8 mouse cellular contexts compared by ENCODE assay signal in the genomic region with DNA sequence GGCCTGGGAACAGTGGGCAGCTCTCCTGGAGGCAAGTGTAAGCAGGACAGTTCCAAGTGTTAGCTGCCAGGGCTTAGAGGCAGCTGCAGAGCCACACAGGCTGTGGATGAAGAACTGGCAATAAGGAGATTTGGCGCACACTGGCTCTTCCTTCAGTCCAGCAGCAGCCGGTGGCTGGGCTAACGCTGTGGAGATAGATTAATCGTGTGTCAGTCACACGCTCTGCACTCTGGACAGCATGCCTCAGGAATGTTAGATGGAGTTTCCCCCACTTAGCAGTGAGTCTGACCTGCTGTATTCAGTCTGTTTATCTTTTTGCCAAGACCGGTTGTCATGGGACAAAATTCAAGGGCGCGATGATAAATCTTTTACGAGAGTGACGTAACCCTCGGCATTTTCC. TPM values are rescaled to one million over a fixed set of nuclear protein-coding genes. Genes with fewer than 3 reads are reported as not detected.
DNase-seq lines count a peak whose midpoint lies in the region; ATAC-seq lines count a peak whose summit lies in the region.

No protein-coding gene starts in this region.

- H3K36me3 ChIP-seq in limb, embryonic 13.5 days, result peaks cover 4% of the 10 kb centered on the region; the same call in 1 of the 2 replicates
- no peaks in the 10 kb centered on the region for H3K36me3 ChIP-seq in limb, embryonic 10.5 days
- no peaks in the 10 kb centered on the region for H3K36me3 ChIP-seq in forebrain, embryonic 13.5 days (ENCODE audit: poor library complexity, severe bottlenecking)
- no peaks in the 10 kb centered on the region for H3K36me3 ChIP-seq in hindbrain, embryonic 15.5 days
- H3K36me3 ChIP-seq in liver, embryonic 13.5 days, result no peaks in the 10 kb centered on the region

- no peak overlapping the region for H3K4me3 ChIP-seq in limb, embryonic 13.5 days
- H3K4me3 ChIP-seq in limb, embryonic 10.5 days, result no peak overlapping the region
- no peak overlapping the region for H3K4me3 ChIP-seq in forebrain, embryonic 13.5 days
- no peak overlapping the region for H3K4me3 ChIP-seq in hindbrain, embryonic 15.5 days
- no peak overlapping the region for H3K4me3 ChIP-seq in liver, embryonic 13.5 days (replicated peaks)

- H3K9ac ChIP-seq in limb, embryonic 13.5 days, result no peak overlapping the region
- H3K9ac ChIP-seq in forebrain, embryonic 13.5 days, result no peak overlapping the region
- H3K9ac ChIP-seq in hindbrain, embryonic 15.5 days, result no peak overlapping the region
- no peak overlapping the region for H3K9ac ChIP-seq in liver, embryonic 13.5 days

- peaks cover 98% of the 10 kb centered on the region for H3K4me1 ChIP-seq in limb, embryonic 13.5 days
- H3K4me1 ChIP-seq in limb, embryonic 10.5 days, result peaks cover 73% of the 10 kb centered on the region
- H3K4me1 ChIP-seq in forebrain, embryonic 13.5 days, result peaks cover 54% of the 10 kb centered on the region
- peaks cover 39% of the 10 kb centered on the region for H3K4me1 ChIP-seq in hindbrain, embryonic 15.5 days (replicated peaks)
- peaks cover 62% of the 10 kb centered on the region for H3K4me1 ChIP-seq in liver, embryonic 13.5 days (replicated peaks)

- no peak for DNase-seq in limb, embryonic 10.5 days (ENCODE audit: low spot score)
- DNase-seq in liver, embryonic 13.5 days, result no peak
- DNase-seq in retina, adult 2 months (ENCODE audit: low read depth, low spot score), result peak; percentile 18
- no peak for DNase-seq in frontal cortex, postnatal 10 days (ENCODE audit: low spot score in 2 of 2)

- no peak overlapping the region for H3K27ac ChIP-seq in limb, embryonic 13.5 days
- no peak overlapping the region for H3K27ac ChIP-seq in limb, embryonic 10.5 days
- H3K27ac ChIP-seq in forebrain, embryonic 13.5 days, result no peak overlapping the region
- peak overlapping the region; percentile 25; the same call in 1 of the 2 replicates for H3K27ac ChIP-seq in hindbrain, embryonic 15.5 days (replicated peaks)
- H3K27ac ChIP-seq in liver, embryonic 13.5 days, result no peak overlapping the region; the same call in none of the 2 replicates

- ATAC-seq in limb, embryonic 13.5 days (ENCODE audit: low FRiP score, low read depth), result peak; percentile 51
- peak; percentile 41 for ATAC-seq in forebrain, embryonic 13.5 days
- peak; percentile 66; the same call in 1 of the 2 replicates for ATAC-seq in hindbrain, embryonic 15.5 days (ENCODE audit: low FRiP score, low read depth)
- peak; percentile 67 for ATAC-seq in liver, embryonic 13.5 days (ENCODE audit: low read depth)
- ATAC-seq in monocyte, adult 5-6 weeks (replicated peaks; ENCODE audit: insufficient number of reproducible peaks, low FRiP score, low TSS enrichment, poor library complexity, severe bottlenecking), result no peak

- 43% methylated on average over 11 of the region's 11 CpGs for WGBS in limb, embryonic 13.5 days
- 60% methylated on average over 11 of the region's 11 CpGs for WGBS in limb, embryonic 10.5 days
- 66% methylated on average over 11 of the region's 11 CpGs for WGBS in forebrain, embryonic 13.5 days
- 55% methylated on average over 11 of the region's 11 CpGs for WGBS in hindbrain, embryonic 15.5 days
- WGBS in liver, embryonic 13.5 days (ENCODE audit: insufficient replicate concordance), result 54% methylated on average over 11 of the region's 11 CpGs

- H3K9me3 ChIP-seq in limb, embryonic 13.5 days, result no peaks in the 10 kb centered on the region
- no peaks in the 10 kb centered on the region for H3K9me3 ChIP-seq in limb, embryonic 10.5 days (replicated peaks)
- H3K9me3 ChIP-seq in forebrain, embryonic 13.5 days (replicated peaks), result no peaks in the 10 kb centered on the region
- no peaks in the 10 kb centered on the region for H3K9me3 ChIP-seq in hindbrain, embryonic 15.5 days
- H3K9me3 ChIP-seq in liver, embryonic 13.5 days (replicated peaks), result no peaks in the 10 kb centered on the region

- H3K4me2 ChIP-seq in limb, embryonic 13.5 days (replicated peaks), result no peak overlapping the region; the same call in 1 of the 2 replicates
- no peak overlapping the region for H3K4me2 ChIP-seq in forebrain, embryonic 13.5 days
- H3K4me2 ChIP-seq in hindbrain, embryonic 15.5 days, result no peak overlapping the region
- H3K4me2 ChIP-seq in liver, embryonic 13.5 days, result peak overlapping the region; percentile 19; the same call in 1 of the 2 replicates

- no peaks in the 10 kb centered on the region for H3K27me3 ChIP-seq in limb, embryonic 13.5 days
- no peaks in the 10 kb centered on the region for H3K27me3 ChIP-seq in limb, embryonic 10.5 days (ENCODE audit: low read depth, poor library complexity, severe bottlenecking)
- no peaks in the 10 kb centered on the region for H3K27me3 ChIP-seq in forebrain, embryonic 13.5 days
- no peaks in the 10 kb centered on the region for H3K27me3 ChIP-seq in hindbrain, embryonic 15.5 days
- no peaks in the 10 kb centered on the region for H3K27me3 ChIP-seq in liver, embryonic 13.5 days

RNA-seq across cellular contexts. Expression of a gene that starts 35.9 kb away (rescaled TPM):
- polyA plus RNA-seq in limb, embryonic 13.5 days (2015; fragmentation: Nextera tagmentation; extraction: Ambion mirVana), result 44.2 and 45.3 TPM in 2 replicates
- 18.7 and 31.3 TPM in 2 replicates for polyA plus RNA-seq in limb, embryonic 10.5 days (2016; fragmentation: Nextera tagmentation; extraction: Ambion mirVana)
- polyA plus RNA-seq in forebrain, embryonic 13.5 days (2015; fragmentation: Nextera tagmentation; extraction: Ambion mirVana), result 8.7 TPM in 2 replicates
- 7.8 and 22.5 TPM in 2 replicates for polyA plus RNA-seq in hindbrain, embryonic 15.5 days (2015; fragmentation: Nextera tagmentation; extraction: Ambion mirVana)
- 2.9 and 3.8 TPM in 2 replicates for polyA plus RNA-seq in liver, embryonic 13.5 days (2015; fragmentation: Nextera tagmentation; extraction: Ambion mirVana)
- 8.0 to 12.0 TPM (median 8.2 TPM) in 3 replicates for total RNA-seq in monocyte, adult 5-6 weeks (2017)
